Mouse (Mus musculus) lung, postnatal 10 days (tissue): ENCODE measurements around the gene Hist1h2bf.
"Not testable (repeated sequence)": the region's sequence is repeated elsewhere in the genome, so short reads cannot be mapped to it uniquely, and the experiment has no call there.

Experiments used
- DNase-seq: peaks from one replicate; pipeline ENCODE4 v3.0.0; 2021

The Hist1h2bf gene

DNA sequence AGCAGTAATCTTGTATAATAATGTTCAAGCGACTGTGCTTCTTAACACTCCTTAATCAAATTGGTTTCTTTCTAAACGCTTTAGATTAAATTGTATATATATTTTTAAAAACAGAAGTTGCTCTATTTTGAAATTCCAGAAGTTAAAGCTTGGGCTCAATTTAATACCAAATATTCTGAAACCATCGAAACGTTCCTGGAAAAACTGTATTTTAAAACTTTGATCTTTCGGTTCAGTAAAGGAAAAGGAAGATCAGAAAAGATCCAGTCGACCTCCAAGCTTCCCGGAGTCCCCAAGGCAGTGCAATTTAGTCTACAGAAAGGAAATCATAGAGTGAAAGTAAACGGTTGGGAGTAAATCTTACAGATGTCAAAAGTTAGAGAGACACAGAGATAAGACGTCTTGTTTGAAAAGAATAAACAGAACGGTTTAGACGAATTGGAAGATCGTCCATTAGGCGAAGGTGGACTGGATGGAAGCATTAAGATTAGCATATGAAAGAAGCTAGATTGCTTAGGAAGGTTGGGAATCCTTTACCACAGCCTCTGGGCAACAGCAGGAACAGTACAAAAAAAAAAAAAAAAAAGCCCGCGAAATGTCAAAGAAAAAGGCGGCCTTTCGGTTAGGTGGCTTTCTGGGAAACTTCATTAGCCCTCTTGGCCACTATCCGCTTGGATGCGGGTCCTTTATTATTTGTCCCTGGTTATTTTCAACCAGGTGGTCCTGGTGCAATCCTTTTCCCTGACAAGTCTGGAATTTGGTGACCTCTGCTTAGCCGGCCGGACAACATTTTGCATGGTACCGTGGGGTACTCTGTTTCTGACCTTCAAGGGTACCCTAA lies 12.3 kb upstream of the Hist1h2bf start:
- DNase-seq = no peak

DNA sequence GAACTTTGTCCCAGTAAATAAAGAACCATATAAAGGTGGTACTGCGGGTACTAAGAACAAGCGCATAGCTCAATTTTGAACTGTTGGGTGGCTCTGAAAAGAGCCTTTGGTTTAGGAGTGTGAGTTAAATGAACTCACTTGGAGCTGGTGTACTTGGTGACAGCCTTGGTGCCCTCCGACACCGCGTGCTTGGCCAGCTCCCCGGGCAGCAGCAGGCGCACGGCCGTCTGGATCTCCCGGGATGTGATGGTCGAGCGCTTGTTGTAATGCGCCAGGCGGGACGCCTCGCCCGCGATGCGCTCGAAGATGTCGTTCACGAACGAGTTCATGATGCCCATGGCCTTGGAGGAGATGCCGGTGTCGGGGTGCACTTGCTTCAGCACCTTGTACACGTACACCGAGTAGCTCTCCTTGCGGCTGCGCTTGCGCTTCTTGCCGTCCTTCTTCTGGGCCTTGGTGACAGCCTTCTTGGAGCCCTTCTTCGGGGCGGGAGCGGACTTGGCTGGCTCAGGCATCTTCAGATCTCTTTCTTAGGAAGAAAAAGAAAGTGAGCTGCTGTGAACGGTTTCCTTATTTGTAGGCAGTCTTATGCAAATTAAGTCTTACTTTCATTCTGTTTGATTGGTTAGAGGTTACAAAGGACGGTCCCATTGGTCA lies 11.6 kb upstream of the Hist1h2bf start:
- DNase-seq = peak; percentile 80

DNA sequence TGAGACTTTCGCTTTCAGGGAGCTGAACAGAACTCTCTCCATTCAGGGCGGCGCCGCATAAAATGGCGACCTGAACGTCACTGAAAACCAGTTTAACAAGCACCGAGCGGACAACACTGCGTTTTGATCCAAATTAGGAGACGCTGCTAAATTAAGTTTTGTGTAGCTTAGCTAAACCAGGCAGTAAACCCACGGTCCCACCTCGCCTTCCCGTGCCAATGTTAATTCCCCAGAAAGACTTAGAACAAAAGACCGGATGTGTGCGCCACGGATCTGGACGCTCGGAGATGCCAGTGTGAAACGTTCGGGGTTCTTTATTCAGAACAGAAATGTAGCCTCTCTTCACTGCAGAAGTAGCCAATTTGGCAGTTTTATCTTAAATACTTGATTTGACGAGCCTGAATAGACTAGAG lies 11.0 kb upstream of the Hist1h2bf start:
- peak; percentile 84 for DNase-seq

DNA sequence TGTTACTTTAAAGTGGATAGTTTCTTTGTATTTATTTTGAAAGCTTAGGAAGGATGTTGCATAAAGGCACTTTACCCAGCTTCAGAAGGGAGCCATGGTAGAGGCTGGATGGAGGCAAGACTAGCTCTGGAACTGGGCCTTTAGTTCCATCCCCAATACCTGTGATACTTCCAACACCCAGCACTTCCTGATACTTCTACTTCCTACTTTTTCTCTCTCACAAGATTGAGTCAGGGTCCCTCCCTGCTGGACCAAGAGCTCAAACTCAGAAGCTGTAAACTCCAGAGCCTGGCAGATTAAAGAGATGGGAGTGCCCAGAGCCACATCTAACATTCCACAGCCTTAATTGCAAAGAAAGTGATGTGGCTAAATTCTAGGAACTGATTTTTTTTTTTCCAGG lies 10.3 kb upstream of the Hist1h2bf start:
- no peak for DNase-seq

DNA sequence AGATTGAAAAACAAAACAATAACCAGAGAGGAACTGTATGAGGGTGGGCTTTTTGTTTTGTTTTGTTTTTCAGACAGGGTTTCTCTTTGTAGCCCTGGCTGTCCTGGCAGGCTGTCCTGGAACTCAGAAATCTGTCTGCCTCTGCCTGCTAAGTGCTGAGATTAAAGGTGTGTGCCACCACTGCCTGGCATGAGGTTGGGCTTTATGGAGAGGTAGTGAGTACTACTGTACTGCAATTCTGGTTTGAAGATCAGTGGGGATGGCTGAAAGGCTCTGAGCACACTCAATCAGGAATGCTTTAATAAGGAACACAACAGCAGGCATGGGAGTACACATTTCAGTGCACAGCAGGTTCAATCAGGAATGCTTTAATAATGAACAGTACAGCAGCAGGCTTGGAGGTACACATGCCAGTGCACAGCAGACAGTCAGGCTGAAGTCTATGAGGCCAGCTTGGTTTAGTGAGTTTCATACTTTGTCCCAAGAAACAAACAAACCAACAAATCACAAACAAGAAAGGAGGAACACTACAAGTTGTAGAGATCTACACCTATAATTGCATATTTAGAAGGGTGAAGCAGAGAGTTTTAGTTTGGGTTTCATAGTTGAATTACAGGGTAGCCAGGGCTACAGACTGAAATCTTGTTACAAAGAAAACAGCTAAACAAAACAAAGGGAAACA lies 9.5 kb upstream of the Hist1h2bf start:
- DNase-seq = no peak

DNA sequence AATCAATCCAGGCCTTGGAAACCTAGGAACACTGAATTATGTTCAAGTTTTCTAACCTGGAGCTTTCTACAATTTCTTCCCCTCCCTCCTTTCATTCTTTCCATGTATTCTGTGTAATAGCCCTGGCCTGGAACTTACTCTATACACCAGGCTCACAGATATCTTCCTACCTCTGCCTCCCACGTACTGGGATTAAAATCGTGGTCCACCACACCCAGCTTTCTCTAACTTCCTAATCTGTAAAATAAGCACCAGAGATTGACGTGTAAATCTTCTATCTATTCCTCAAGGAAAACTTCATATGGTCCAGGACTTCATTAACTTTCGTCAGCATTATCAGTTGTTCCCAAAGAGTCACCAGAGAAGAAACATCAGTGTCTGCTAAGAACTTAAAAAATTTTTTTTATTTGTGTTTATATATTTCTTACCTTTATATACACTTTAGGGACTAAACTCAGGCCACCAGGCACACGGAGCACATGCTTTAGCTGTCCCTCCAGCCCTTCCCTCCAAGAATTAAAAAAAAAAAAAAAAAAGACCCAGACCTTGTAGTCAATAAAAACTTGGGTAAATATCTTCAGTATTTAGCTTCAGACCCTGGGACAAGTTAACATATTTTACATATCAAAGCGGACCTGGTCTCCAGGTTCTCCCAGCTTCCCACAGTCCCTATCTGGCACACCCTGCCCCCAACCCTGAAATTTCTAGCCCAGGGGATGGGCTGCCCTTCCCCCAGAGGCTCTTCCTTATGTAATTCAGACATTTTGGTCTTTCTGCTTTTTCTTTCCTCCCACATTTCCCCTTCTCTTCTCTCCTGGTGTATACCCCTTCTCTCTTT lies 8.4 kb upstream of the Hist1h2bf start:
- no peak for DNase-seq

DNA sequence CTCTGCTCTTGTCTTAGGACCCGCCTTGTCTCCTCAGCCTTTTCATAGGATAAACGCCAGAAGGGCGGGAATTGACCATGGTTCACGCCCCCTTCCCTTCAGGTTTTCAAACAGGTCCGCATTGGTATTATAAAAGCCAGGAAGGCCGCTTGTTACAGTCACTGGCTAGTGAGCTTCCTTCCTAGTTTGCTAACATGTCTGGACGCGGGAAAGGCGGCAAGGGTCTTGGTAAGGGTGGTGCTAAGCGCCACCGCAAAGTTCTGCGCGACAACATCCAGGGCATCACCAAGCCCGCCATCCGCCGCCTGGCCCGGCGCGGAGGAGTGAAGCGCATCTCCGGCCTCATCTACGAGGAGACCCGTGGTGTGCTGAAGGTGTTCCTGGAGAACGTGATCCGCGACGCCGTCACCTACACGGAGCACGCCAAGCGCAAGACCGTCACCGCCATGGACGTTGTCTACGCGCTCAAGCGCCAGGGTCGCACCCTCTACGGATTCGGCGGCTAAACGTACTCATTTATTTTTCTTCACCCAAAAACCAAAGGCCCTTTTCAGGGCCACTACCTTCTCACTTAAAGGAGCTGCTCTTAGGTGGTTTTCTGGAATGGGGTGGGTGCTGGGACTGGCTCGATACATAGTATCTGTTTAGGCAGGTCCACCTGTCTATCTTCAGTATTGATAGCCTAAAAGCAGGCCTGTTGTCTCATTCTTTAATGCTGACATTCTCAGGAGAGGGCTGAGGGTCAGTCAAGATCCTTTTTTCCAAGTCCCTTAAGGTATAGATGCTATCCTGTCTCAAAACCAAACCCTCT lies 7.6 kb upstream of the Hist1h2bf start, which contains the start of gene Hist1h4d:
TSS of gene Hist1h4d (plus strand) at position 191 of the 811 bp plus-strand sequence.
- peak; percentile 99 for DNase-seq

DNA sequence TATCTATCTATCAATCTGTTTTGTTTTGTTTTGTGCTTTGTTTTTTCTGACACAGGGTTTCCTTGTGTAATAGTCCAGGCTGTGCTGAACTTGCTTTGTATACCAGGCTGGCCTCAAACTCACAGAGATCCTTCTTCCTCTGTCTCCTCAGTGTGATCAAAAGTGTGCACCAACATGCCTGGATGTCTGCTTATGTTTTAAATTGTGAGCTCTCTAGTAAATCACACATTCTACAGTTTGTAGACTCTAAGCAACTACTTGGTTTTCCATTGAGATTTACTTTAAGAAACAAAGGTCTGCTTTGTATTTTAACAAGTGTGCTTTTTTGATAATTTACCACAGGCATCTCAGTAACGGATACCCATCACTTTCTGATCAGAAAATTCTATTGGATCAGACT lies 3.8 kb upstream of the Hist1h2bf start:
- no peak for DNase-seq

DNA sequence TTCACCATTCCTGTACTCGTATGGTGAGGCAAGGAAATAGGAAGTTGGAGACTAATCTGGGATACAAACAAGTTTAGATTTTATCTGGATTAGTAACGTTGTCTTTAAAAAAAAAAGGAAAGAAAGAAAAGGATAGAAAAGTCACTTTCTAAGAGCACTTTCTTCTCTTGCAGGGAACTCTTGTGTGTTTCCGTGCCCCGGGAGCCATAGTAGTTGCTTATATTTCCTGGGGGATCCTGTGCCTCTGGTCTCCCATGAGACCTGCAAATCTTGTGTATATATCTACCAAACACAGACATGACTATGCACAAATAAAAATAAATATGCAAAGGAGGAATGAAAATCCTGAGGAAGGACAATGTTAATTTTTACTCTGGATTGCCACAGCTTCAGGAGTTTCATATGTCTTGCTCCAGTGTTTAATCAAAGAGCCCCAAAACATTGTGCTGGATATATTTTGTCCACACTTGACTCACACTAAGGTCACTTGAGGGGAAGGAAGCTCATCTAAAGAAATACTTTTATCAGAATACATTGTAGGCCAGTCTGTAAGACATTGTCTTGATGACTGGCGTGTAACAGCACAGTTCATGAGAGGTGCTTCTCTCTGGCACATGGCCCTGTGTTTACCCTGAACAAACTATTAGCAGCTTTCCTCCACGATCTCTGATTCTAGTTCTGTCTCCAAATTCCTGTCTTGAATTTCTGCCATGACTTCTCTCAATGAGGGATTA lies 3.1 kb upstream of the Hist1h2bf start:
- no peak for DNase-seq

DNA sequence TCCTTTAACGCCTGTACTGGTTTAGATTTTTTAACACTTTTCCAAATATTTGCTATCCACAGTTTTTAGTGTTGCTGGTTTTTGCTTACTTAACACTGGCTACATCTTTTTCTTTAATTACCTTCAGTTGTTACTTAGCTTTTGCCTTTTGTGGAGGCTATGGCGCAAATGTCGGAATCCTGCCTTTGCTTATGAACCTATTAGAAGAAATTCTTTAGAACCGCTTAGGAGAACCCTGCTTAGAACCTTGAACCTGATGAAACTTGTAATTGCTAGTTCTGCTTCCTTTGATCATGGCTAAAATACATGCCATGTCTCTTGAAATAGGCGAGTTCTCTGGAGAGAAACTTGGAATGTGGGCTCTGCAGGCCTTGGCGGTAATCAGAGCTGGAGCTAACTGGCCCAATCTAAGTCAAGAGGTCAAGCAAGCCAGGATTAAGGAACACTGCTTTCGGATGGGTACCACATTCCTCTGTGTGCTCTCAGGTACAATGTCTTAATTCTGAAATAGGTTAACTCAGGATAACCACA lies 2.4 kb upstream of the Hist1h2bf start:
- DNase-seq = no peak

DNA sequence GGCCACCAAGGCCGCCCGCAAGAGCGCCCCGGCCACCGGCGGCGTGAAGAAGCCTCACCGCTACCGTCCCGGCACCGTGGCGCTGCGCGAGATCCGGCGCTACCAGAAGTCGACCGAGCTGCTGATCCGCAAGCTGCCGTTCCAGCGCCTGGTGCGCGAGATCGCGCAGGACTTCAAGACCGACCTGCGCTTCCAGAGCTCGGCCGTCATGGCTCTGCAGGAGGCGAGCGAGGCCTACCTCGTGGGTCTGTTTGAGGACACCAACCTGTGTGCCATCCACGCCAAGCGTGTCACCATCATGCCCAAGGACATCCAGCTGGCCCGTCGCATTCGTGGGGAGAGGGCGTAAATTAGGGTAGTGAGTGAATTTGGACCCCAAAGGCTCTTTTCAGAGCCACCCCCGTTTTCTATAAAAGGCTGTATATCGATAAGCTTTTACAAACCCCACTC lies 1.9 kb upstream of the Hist1h2bf start:
- DNase-seq = not testable (repeated sequence)

DNA sequence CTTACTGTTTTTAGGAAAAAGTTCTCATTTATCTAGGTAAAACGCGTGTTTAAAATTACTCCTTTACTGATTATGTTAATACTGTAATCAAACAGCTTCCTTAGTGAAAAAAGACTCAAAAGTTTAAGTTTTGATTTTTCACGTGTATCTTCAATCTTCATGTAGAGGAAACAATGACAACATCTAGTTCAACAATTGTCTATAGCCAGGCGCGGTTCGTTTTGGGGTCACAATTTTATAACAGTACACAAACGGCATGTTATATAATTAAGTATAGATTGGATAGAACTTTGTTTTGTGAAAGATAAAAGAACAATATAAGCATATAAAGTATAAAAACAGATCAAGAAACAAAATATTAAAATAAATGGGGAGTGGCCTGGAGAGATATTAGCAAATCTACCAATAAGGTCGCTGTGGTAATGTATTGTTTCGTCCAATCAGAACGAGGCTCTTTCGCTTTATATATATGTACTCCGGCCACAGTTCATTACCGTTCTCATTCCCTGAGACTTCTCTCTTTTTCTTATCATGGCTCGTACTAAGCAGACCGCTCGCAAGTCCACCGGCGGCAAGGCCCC lies 1.4 kb upstream of the Hist1h2bf start, which contains the start of gene Hist1h3d:
TSS of gene Hist1h3d (plus strand) at position 493 of the 581 bp plus-strand sequence.
- peak; percentile 63 for DNase-seq

DNA sequence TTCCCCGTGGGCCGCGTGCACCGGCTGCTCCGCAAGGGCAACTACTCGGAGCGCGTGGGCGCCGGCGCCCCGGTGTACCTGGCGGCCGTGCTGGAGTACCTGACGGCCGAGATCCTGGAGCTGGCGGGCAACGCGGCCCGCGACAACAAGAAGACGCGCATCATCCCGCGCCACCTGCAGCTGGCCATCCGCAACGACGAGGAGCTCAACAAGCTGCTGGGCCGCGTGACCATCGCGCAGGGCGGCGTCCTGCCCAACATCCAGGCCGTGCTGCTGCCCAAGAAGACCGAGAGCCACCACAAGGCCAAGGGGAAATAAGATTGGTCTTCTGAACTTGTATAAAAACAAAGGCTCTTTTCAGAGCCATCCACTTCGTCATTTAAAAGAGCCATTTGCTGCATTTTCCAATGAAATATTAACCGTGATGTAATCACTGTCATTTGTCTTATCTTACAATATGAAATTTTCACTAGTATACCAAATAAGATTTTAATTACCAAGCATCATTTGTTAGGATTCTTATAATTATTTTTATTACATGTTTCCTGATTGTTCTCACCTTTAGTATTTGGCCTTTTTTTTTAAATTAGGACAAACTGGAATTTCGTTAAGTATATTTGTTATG lies 662 bp upstream of the Hist1h2bf start:
- not testable (repeated sequence) for DNase-seq

DNA sequence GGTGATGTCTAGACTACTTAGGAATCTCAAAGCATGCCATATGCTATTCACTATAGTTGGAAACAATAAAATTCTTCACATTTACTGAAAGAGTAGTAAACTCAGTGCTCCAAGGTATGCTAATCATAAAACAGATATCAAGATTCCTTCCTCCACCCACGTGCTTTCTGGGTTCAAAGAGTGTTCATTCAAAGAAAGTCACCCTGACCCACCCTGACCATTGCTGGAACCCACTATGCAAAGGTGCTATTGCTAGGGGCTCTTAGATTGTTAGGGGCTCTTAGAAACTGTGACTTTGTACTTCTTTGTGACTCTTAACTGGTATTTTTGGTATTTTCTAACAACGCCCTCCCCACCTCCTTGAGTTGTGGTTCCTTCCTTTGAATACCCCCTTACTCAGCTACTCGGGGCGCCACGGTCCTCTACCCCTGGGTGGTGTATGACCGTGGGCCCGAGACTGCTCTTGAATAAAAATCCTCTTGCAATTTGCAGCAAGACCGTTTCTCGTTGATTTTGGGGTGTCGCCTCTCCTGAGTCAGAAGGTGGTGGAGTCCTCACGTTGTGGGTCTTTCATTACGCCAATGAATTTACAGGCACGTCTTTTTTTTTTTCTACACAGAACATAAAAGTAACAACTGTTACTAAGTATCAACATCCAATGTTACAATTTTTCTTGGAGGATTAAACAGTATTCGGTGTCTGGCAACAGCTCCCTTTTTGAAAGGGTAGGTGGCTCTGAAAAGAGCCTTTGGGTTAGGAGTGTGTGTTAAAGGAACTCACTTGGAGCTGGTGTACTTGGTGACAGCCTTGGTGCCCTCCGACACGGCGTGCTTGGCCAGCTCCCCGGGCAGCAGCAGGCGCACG lies 730 bp downstream of the Hist1h2bf start:
- DNase-seq = not testable (repeated sequence)

DNA sequence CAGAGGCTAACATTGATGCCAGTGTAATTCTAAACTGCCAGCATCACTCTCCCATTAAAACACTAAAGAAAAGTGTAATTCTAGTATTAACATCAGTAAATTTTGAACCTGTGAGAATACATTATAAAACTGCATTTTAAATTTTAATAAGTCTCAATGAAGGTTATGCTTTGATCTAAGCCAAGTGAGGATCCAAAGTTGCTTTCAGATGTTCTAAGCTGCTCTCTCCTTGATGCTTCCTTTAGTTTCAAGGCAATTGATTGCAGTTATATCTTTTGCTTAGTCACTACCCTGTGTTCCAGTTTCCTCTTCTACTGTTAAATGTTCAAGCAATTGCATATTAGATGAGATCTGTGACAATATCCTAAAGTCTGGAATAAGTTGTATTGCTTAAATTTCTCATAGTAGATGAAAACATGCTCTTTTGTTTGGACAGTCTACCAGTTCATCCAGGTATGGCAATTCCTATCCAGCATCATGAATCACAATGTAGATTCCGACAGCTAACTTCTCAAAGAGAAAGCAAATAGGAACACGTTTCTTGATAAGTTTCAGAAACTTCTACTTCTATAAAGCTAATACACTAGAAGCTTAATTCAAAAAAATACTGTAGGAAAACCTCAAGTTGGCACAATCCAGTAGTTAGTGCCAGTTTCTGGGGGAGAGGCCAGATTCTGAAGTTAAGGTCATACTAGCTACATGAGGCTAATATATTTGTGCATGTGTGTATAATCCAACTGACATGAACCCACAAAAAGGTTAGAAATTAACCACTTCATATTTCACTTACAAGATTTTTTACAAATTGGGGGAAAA lies 1.6 kb downstream of the Hist1h2bf start:
- no peak for DNase-seq

DNA sequence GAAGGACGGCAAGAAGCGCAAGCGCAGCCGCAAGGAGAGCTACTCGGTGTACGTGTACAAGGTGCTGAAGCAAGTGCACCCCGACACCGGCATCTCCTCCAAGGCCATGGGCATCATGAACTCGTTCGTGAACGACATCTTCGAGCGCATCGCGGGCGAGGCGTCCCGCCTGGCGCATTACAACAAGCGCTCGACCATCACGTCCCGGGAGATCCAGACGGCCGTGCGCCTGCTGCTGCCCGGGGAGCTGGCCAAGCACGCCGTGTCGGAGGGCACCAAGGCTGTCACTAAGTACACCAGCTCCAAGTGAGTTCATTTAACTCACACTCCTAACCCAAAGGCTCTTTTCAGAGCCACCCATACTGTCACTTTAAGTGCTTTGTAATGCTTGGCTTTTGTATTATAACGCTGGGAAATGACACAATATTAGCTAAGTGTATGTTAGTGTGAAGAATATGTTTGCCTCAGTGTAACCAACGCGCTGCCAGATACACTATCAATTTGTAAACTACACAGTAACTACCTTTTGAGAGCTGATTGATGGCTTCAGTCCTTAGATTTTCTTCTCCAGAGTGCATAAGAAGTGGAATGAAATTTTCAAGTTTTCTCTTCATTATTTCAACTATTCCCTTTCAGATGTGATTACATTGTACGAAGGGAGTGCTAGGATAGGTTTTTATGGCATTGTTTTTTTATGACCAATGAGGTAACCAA lies 2.3 kb downstream of the Hist1h2bf start:
- DNase-seq = not testable (repeated sequence)

DNA sequence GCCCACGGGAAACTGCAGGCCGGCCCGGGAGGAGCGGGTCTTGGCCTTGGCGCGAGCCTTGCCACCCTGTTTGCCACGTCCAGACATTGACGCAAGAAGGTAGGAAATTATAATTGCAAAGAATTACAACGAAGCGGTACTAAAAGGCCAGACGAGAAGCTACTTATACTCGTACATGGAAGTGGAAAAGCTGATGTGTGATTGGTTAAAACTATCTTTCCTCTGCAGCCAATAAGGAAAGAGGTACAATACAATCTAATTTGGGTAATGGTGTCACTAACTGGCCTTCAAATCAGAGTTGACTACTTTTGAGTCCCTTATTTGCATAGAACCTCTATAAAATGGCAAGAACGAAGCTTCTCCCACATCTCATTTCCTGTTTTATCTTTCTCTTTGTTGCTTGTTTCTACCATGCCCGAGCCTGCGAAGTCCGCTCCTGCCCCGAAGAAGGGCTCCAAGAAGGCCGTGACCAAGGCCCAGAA lies 2.9 kb downstream of the Hist1h2bf start, which contains the start of the genes Hist1h2ae and Hist1h2bg:
TSS of gene Hist1h2ae (minus strand) at position 199 of the 482 bp plus-strand sequence.
TSS of gene Hist1h2bg (plus strand) at position 375 of the 482 bp plus-strand sequence.
- peak; percentile 68 for DNase-seq
